In genomic region chr15:80192847-80193246, GRCm38 (mm10) we compare ENCODE assay signal across 29 mouse cellular contexts. TPM values are rescaled to one million over a fixed set of nuclear protein-coding genes. Genes with fewer than 3 reads are reported as not detected.
DNase-seq lines count a peak whose midpoint lies in the region; ATAC-seq and TF ChIP-seq lines count a peak whose summit lies in the region.
"Had no signal": no experiment of that assay in that cellular context is flagged by ENCODE, and none has a peak within 500 bp of the region (broad histone marks: within the 10 kb centered on the region; RNA-seq: fewer than 3 reads in every experiment).

No protein-coding gene starts in this region.

- DNase-seq in kidney, adult 2 months = peak; percentile 66
- no peak for DNase-seq in kidney, postnatal 14 days
- DNase-seq in A20 (ENCODE audit: low read depth, low spot score) = peak; percentile 27
- no peak for DNase-seq in intestine, embryonic 14.5 days (ENCODE audit: low spot score)
- no peak for DNase-seq in layer of hippocampus, adult 18-20 months (ENCODE audit: low spot score in 2 of 2)
- DNase-seq in urinary bladder, postnatal 36 days (ENCODE audit: low spot score in 2 of 2) = no peak
- DNase-seq: adrenal gland, postnatal 10 days; cerebellum, postnatal 25 days; gastrocnemius, postnatal 36 days; heart, adult 2 months; heart, postnatal 14 days; layer of hippocampus, adult 9-11 months; liver, embryonic 13.5 days; lung, adult 2 months; lung, postnatal 14 days; right cerebral cortex, postnatal 14 days; spleen, adult 18-20 months had no signal

- TF ChIP-seq POLR2A in kidney, adult 2 months (IDR thresholded peaks at IDR 0.05; ENCODE audit: low read depth, low read length) = no peak

- ATAC-seq in intestine, embryonic 14.5 days (replicated peaks; ENCODE audit: low FRiP score, low TSS enrichment, low read depth) = no peak
- no peak for ATAC-seq in stomach, embryonic 16.5 days (ENCODE audit: insufficient read depth, low FRiP score)

- TF ChIP-seq CTCF in kidney, adult 2 months (conservative IDR thresholded peaks at IDR 0.05; ENCODE audit: insufficient read depth, insufficient read length, low read depth, low read length) = no peak

- no peaks in the 10 kb centered on the region for H3K27me3 ChIP-seq in kidney, adult 2 months (replicated peaks; ENCODE audit: control insufficient read depth, insufficient read depth, low read length)
- no peaks in the 10 kb centered on the region for H3K27me3 ChIP-seq in intestine, embryonic 14.5 days (replicated peaks; ENCODE audit: control insufficient read depth, insufficient read depth, low read length)
- no peaks in the 10 kb centered on the region for H3K27me3 ChIP-seq in stomach, embryonic 16.5 days (ENCODE audit: control insufficient read depth, insufficient read depth, low read length)
- H3K27me3 ChIP-seq: embryonic facial prominence, embryonic 13.5 days; forebrain, embryonic 12.5 days; heart, embryonic 13.5 days; midbrain, embryonic 12.5 days had no signal

- H3K36me3 ChIP-seq in kidney, adult 2 months (ENCODE audit: control insufficient read depth, insufficient read depth, low read length) = no peaks in the 10 kb centered on the region
- H3K36me3 ChIP-seq in intestine, embryonic 14.5 days (ENCODE audit: control insufficient read depth, insufficient read depth, low read length) = no peaks in the 10 kb centered on the region
- H3K36me3 ChIP-seq in stomach, embryonic 16.5 days (ENCODE audit: control insufficient read depth, insufficient read depth, low read length) = peaks cover 3% of the 10 kb centered on the region; the same call in 1 of the 2 replicates
- H3K36me3 ChIP-seq: heart, embryonic 13.5 days; liver, embryonic 13.5 days; midbrain, embryonic 12.5 days had no signal

- H3K27ac ChIP-seq in kidney, adult 2 months (ENCODE audit: insufficient read depth, low read depth, low read length) = peak overlapping the region; percentile 18
- H3K27ac ChIP-seq in intestine, embryonic 14.5 days (ENCODE audit: low read depth) = peak overlapping the region; percentile 77
- H3K27ac ChIP-seq in stomach, embryonic 16.5 days (ENCODE audit: low read length) = peak overlapping the region; percentile 68
- H3K27ac ChIP-seq: embryonic facial prominence, embryonic 13.5 days; heart, adult 2 months; heart, embryonic 13.5 days; liver, embryonic 13.5 days; midbrain, embryonic 12.5 days had no signal

- H3K4me3 ChIP-seq in kidney, adult 2 months (ENCODE audit: insufficient read depth, low read depth, low read length) = peak overlapping the region; percentile 24
- H3K4me3 ChIP-seq in intestine, embryonic 14.5 days (ENCODE audit: low read depth, low read length) = no peak overlapping the region
- H3K4me3 ChIP-seq in stomach, embryonic 16.5 days (replicated peaks; ENCODE audit: low read length) = 0 out of 2 replicates have a peak overlapping the region, but pooled peaks have one; percentile 2
- H3K4me3 ChIP-seq: embryonic facial prominence, embryonic 13.5 days; erythroblast, embryonic 14.5 days; forebrain, embryonic 12.5 days; heart, adult 2 months; heart, embryonic 13.5 days; liver, embryonic 13.5 days; midbrain, embryonic 12.5 days had no signal

- no peak overlapping the region for H3K9ac ChIP-seq in intestine, embryonic 14.5 days (ENCODE audit: low read length)
- 0 out of 2 replicates have a peak overlapping the region, but pooled peaks have one; percentile 25 for H3K9ac ChIP-seq in stomach, embryonic 16.5 days (ENCODE audit: low read length)
- H3K9ac ChIP-seq: embryonic facial prominence, embryonic 13.5 days; forebrain, embryonic 12.5 days; heart, embryonic 13.5 days; liver, embryonic 13.5 days; midbrain, embryonic 12.5 days had no signal

- WGBS in kidney, adult 2 months = 61% methylated on average over 7 of the region's 7 CpGs
- WGBS in intestine, embryonic 14.5 days = 65% methylated on average over 7 of the region's 7 CpGs
- 64% methylated on average over 7 of the region's 7 CpGs for WGBS in stomach, embryonic 16.5 days

- H3K4me1 ChIP-seq in kidney, adult 2 months (ENCODE audit: control insufficient read depth, insufficient read depth, low read length) = peaks cover 28% of the 10 kb centered on the region; the same call in 1 of the 2 replicates
- peaks cover 19% of the 10 kb centered on the region for H3K4me1 ChIP-seq in intestine, embryonic 14.5 days (replicated peaks; ENCODE audit: control insufficient read depth, insufficient read depth, low read length)
- peaks cover 38% of the 10 kb centered on the region for H3K4me1 ChIP-seq in stomach, embryonic 16.5 days (ENCODE audit: control insufficient read depth, insufficient read depth, low read length)

- peak overlapping the region; percentile 18 for H3K4me2 ChIP-seq in intestine, embryonic 14.5 days (ENCODE audit: low read length)
- no peak overlapping the region for H3K4me2 ChIP-seq in stomach, embryonic 16.5 days (ENCODE audit: low read depth, low read length)
- H3K4me2 ChIP-seq: embryonic facial prominence, embryonic 13.5 days; forebrain, embryonic 12.5 days; heart, embryonic 13.5 days; liver, embryonic 13.5 days; midbrain, embryonic 12.5 days had no signal

- peaks cover 2% of the 10 kb centered on the region; the same call in 1 of the 2 replicates for H3K9me3 ChIP-seq in intestine, embryonic 14.5 days (ENCODE audit: control insufficient read depth, low read length)
- peaks cover 3% of the 10 kb centered on the region; the same call in 1 of the 2 replicates for H3K9me3 ChIP-seq in stomach, embryonic 16.5 days (replicated peaks; ENCODE audit: control insufficient read depth, low read length)
- H3K9me3 ChIP-seq: embryonic facial prominence, embryonic 13.5 days; forebrain, embryonic 12.5 days; liver, embryonic 13.5 days had no signal

RNA-seq across cellular contexts. Expression of gene Mgat3, which starts 19.3 kb away (rescaled TPM):
- polyA plus RNA-seq in kidney, adult 2 months (2012; rRNA removed) = 70.5 and 77.1 TPM in 2 replicates
- 10.5 and 11.1 TPM in 2 replicates for polyA plus RNA-seq in intestine, embryonic 14.5 days (2014; fragmentation: Nextera tagmentation; extraction: Ambion mirVana)
- 8.7 and 10.5 TPM in 2 replicates for polyA plus RNA-seq in stomach, embryonic 16.5 days (2015; fragmentation: Nextera tagmentation; extraction: Ambion mirVana)
- total RNA-seq in layer of hippocampus, adult 18-20 months (2021) = 100 to 1,000 TPM; 114 to 118 TPM
- total RNA-seq: megakaryocyte progenitor cell, adult 5-6 weeks; monocyte, adult 5-6 weeks had no signal
- polyA plus RNA-seq: erythroblast, embryonic 14.5 days had no signal

RNA-seq across cellular contexts. Expression of gene Mief1, which starts 41.0 kb away (rescaled TPM):
- polyA plus RNA-seq in kidney, adult 2 months (2012; rRNA removed) = 16.3 and 16.9 TPM in 2 replicates
- polyA plus RNA-seq in intestine, embryonic 14.5 days (2014; fragmentation: Nextera tagmentation; extraction: Ambion mirVana) = 32.0 and 38.8 TPM in 2 replicates
- polyA plus RNA-seq in stomach, embryonic 16.5 days (2015; fragmentation: Nextera tagmentation; extraction: Ambion mirVana) = 29.3 and 30.4 TPM in 2 replicates
- 10 to 100 TPM; 32.7 to 33.9 TPM for total RNA-seq in layer of hippocampus, adult 18-20 months (2021)

RNA-seq across cellular contexts. Expression of gene AC140267.1, which starts 42.8 kb away (rescaled TPM):
- polyA plus RNA-seq in kidney, adult 2 months (2012; rRNA removed) = not detected in 2 replicates
- polyA plus RNA-seq in intestine, embryonic 14.5 days (2014; fragmentation: Nextera tagmentation; extraction: Ambion mirVana) = not detected in 2 replicates
- polyA plus RNA-seq in stomach, embryonic 16.5 days (2015; fragmentation: Nextera tagmentation; extraction: Ambion mirVana) = 1.2 TPM in 1 of 2 replicates, not detected in the other
- total RNA-seq in layer of hippocampus, adult 18-20 months (2021) = 10 to 100 TPM; 15.2 to 19.6 TPM
- total RNA-seq: monocyte, adult 5-6 weeks; neutrophil, adult 5-6 weeks had no signal
- polyA plus RNA-seq: cerebellum, adult 2 months; embryonic facial prominence, embryonic 13.5 days; erythroblast, embryonic 14.5 days; forebrain, embryonic 12.5 days; heart, adult 2 months; heart, embryonic 13.5 days; hindbrain, embryonic 11.5 days; limb, embryonic 14.5 days; liver, embryonic 13.5 days; lung, adult 2 months had no signal

RNA-seq across cellular contexts. Expression of gene Tab1, which starts 59.9 kb away (rescaled TPM):
- 26.7 and 28.5 TPM in 2 replicates for polyA plus RNA-seq in kidney, adult 2 months (2012; rRNA removed)
- 36.1 and 37.5 TPM in 2 replicates for polyA plus RNA-seq in intestine, embryonic 14.5 days (2014; fragmentation: Nextera tagmentation; extraction: Ambion mirVana)
- 29.3 and 35.6 TPM in 2 replicates for polyA plus RNA-seq in stomach, embryonic 16.5 days (2015; fragmentation: Nextera tagmentation; extraction: Ambion mirVana)
- total RNA-seq in layer of hippocampus, adult 18-20 months (2021) = 10 to 100 TPM; 21.2 to 23.4 TPM

Comparison
In these comparisons a context has a peak if more than half of its experiments do, and no peak if none do; other contexts are left out.
1. DNase-seq: peak in kidney, adult 2 months (single experiment) and A20 (single experiment); none in kidney, postnatal 14 days (single experiment), intestine, embryonic 14.5 days (single experiment), layer of hippocampus, adult 18-20 months (0 of 2) and urinary bladder, postnatal 36 days (0 of 2).
2. H3K27ac ChIP-seq: peak in every context shown above with its lines; median percentile 77 in intestine, embryonic 14.5 days; 68 in stomach, embryonic 16.5 days; 18 in kidney, adult 2 months.